Mouse (Mus musculus): ENCODE data around the gene Acp5. TPM values are rescaled to one million over a fixed set of nuclear protein-coding genes. Genes with fewer than 3 reads are reported as not detected.

The Acp5 gene
- total and polyA plus RNA-seq, 3 experiments = 0.34 TPM; not detected in 2

GRCm38 (mm10) chr9:22117754-22118456 lies 17.6 kb downstream of the Acp5 start (continued):
- TF ChIP-seq JUN (IDR thresholded peaks at IDR 0.05; ENCODE audit: insufficient read depth, low read depth, low read length) (no peak), NELFE (IDR thresholded peaks at IDR 0.05; ENCODE audit: low read depth, low read length) (peak; percentile 47; the same call in 1 of the 2 replicates), SIN3A (IDR thresholded peaks at IDR 0.05; ENCODE audit: low read length) (peak; percentile 80), POLR2AphosphoS2 (IDR thresholded peaks at IDR 0.05; ENCODE audit: low read depth, low read length) (no peak), RAD21 (IDR thresholded peaks at IDR 0.05; ENCODE audit: low read depth, low read length) (peak; percentile 82), MYC (IDR thresholded peaks at IDR 0.05; ENCODE audit: low read depth, low read length) (peak; percentile 92), ZMIZ1 (IDR thresholded peaks at IDR 0.05; ENCODE audit: low read depth, low read length) (no peak)

- H3K9ac ChIP-seq (ENCODE audit: insufficient read depth, low read depth) = peak within 1 kb of the TSS; percentile 86
- dilution Hi-C loops (cut with MboI; ENCODE audit: extremely low pct_ligation_motif_present, extremely low pct_unique_long_range_greater_than_20kb, low sequenced_read_pairs) (no loop called here), in situ Hi-C loops (cut with MboI; ENCODE audit: low pct_ligation_motif_present, low pct_unique_long_range_greater_than_20kb, low sequenced_read_pairs) (loop anchor here (5.0 kb wide), 1 partner anchor 45 kb away; the partner anchor contains the start of genes Gm49318 and Zfp653)
- peaks cover 3% of the 10 kb centered on the region for H3K9me3 ChIP-seq (replicated peaks; ENCODE audit: low read length)
- H3K79me2 ChIP-seq (replicated peaks; ENCODE audit: control insufficient read depth, extremely low read depth, insufficient read depth, poor library complexity, severe bottlenecking) = peaks cover 16% of the 10 kb centered on the region
- TF ChIP-seq ZKSCAN1 (IDR thresholded peaks at IDR 0.05; ENCODE audit: borderline replicate concordance, low read depth, low read length) (no peak), MAFK (IDR thresholded peaks at IDR 0.05; ENCODE audit: insufficient replicate concordance, low read length) (no peak), EP300 (IDR thresholded peaks at IDR 0.05; ENCODE audit: low read length) (no peak), USF1 (IDR thresholded peaks at IDR 0.05; ENCODE audit: low read depth, low read length) (no peak), POLR2AphosphoS2 (IDR thresholded peaks at IDR 0.05; ENCODE audit: low read depth, low read length) (peak; percentile 75), ZNF384 (IDR thresholded peaks at IDR 0.05; ENCODE audit: low read depth, low read length) (no peak), NELFE (IDR thresholded peaks at IDR 0.05; ENCODE audit: low read depth, low read length) (peak; percentile 89), ZMIZ1 (IDR thresholded peaks at IDR 0.05; ENCODE audit: low read depth, low read length) (peak; percentile 85), NRF1 (IDR thresholded peaks at IDR 0.05; ENCODE audit: low read depth, low read length) (peak; percentile 98), ETS1 (conservative IDR thresholded peaks at IDR 0.05; ENCODE audit: low read depth, low read length) (no peak), TCF12 (IDR thresholded peaks at IDR 0.05; ENCODE audit: low read depth, low read length) (peak; percentile 82), MYC (IDR thresholded peaks at IDR 0.05; ENCODE audit: low read depth, low read length) (peak; percentile 63; the same call in 1 of the 2 replicates), CHD2 (IDR thresholded peaks at IDR 0.05; ENCODE audit: low read length) (peak; percentile 63; the same call in 1 of the 2 replicates), USF2 (conservative IDR thresholded peaks at IDR 0.05; ENCODE audit: low read depth, low read length) (no peak), KAT2A (IDR thresholded peaks at IDR 0.05; ENCODE audit: insufficient replicate concordance, low read length) (peak; percentile 85; the same call in 1 of the 2 replicates), MXI1 (IDR thresholded peaks at IDR 0.05; ENCODE audit: low read depth, low read length) (peak; percentile 81), HCFC1 (IDR thresholded peaks at IDR 0.05; ENCODE audit: low read depth, low read length) (peak; percentile 85), ZC3H11A (IDR thresholded peaks at IDR 0.05; ENCODE audit: low read depth, low read length) (no peak), MEF2A (IDR thresholded peaks at IDR 0.05; ENCODE audit: borderline replicate concordance, low read depth, low read length) (peak; percentile 12; the same call in 1 of the 2 replicates), SIN3A (IDR thresholded peaks at IDR 0.05; ENCODE audit: low read length) (peak; percentile 89), CHD1 (IDR thresholded peaks at IDR 0.05; ENCODE audit: low read depth, low read length) (no peak), CTCF (conservative IDR thresholded peaks at IDR 0.05 in 1 of 2, IDR thresholded peaks at IDR 0.05 in 1 of 2; ENCODE audit: low read depth in 2 of 2, low read length in 2 of 2) (no peak), E2F4 (IDR thresholded peaks at IDR 0.05; ENCODE audit: insufficient replicate concordance, low read depth, low read length) (peak; percentile 97), PAX5 (IDR thresholded peaks at IDR 0.05; ENCODE audit: low read length) (no peak), SMC3 (IDR thresholded peaks at IDR 0.05; ENCODE audit: low read depth, low read length) (no peak), RAD21 (IDR thresholded peaks at IDR 0.05; ENCODE audit: low read depth, low read length) (no peak), TBP (conservative IDR thresholded peaks at IDR 0.05; ENCODE audit: low read depth, low read length) (peak; percentile 89), IRF4 (IDR thresholded peaks at IDR 0.05; ENCODE audit: low read depth, low read length) (0 out of 2 replicates have a peak, but pooled peaks have one; percentile 13), POLR2A (IDR thresholded peaks at IDR 0.05; ENCODE audit: low read depth, low read length) (peak; percentile 92), UBTF (IDR thresholded peaks at IDR 0.05; ENCODE audit: low read depth, low read length) (no peak), ELF1 (IDR thresholded peaks at IDR 0.05; ENCODE audit: low read depth, low read length) (peak; percentile 86), MAX (IDR thresholded peaks at IDR 0.05; ENCODE audit: low read length) (peak; percentile 67; the same call in 1 of the 2 replicates)
- no peaks in the 10 kb centered on the region for H3K27me3 ChIP-seq (replicated peaks)
- peak within 1 kb of the TSS; percentile 80 to 89 (median 85) for H3K4me3 ChIP-seq (replicated peaks in 1 of 3; ENCODE audit: low read depth in 2 of 3, low read length in 2 of 3, poor library complexity in 1 of 3)
- DNase-seq (ENCODE audit: extremely low read depth) = peak; percentile 98
- H3K4me2 ChIP-seq (ENCODE audit: insufficient read depth, low read depth, poor library complexity, severe bottlenecking) = peak within 1 kb of the TSS; percentile 95
- no peak within 1 kb of the TSS; the same call in 1 of the 2 replicates for H3K27ac ChIP-seq (ENCODE audit: insufficient read depth, low read depth)
- peaks cover 23 to 32% of the 10 kb centered on the region in 2 experiments for H3K36me3 ChIP-seq (replicated peaks in 1 of 2; ENCODE audit: control insufficient read depth in 1 of 2, insufficient read depth in 1 of 2, low read length in 1 of 2)
- peaks cover 9 to 41% of the 10 kb centered on the region in 2 experiments for H3K4me1 ChIP-seq (ENCODE audit: control insufficient read depth in 1 of 2, insufficient read depth in 2 of 2)
These were observed 18.6 kb downstream of the Acp5 start, which contains the start of gene Elof1 for GRCm38 (mm10) chr9:22116740-22117426. TSS of gene Elof1 (minus strand) at chr9:22117172.

Measured in CH12.LX (cell line).